Mouse (Mus musculus) megakaryocyte, embryonic 14.5 days (primary cell): ENCODE data around the gene Csnk1e.

ENCODE experiments used
- FLI1 ChIP-seq: IDR thresholded peaks from 2 replicates; pipeline ENCODE4 v1.6.1; 2012; ENCODE audit warnings: low read length, inconsistent platforms, mixed read lengths
- GATA1 ChIP-seq: IDR thresholded peaks from 3 replicates; pipeline ENCODE4 v1.6.1; 2012; ENCODE audit warnings: mixed read lengths, low read length, inconsistent platforms, borderline replicate concordance

DNA sequence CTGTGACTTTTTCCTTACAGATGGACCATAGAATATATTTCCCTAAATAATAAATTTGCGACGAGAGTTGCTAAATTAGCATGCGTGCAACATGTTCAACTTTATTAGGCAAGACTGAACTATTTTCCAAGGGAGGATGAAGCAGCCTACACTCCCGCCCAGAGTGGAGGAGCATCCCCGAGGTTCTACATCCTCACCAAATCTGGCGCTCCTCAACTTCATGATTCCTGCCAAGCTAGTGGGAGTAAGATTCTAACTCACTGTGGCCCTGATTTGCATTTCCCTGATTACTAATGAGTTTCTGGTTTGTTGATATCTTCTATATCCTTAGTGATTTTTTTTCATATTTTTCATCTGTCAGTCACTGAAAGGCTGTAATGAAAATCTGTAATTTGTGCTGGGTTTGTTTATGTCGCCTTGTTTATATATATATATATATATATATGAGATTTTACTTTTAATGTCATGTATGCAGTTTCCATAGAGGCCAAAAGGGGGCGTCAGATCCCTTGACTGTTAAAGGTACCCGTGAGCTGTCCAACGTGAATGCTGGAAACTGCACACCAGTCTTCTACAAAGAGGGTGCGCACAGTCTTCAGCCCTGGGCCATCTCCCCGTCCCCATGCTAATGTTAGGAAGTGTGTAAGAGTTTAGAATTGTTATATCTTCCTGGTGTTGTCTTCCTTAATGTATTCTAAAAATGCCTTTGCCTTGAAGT, 18.4 kb upstream of the Csnk1e start:
- TF ChIP-seq GATA1 (no peak), FLI1 (no peak)
